14 mouse cellular contexts compared by ENCODE assay signal in genomic region chr10:21824418-21825025, GRCm38 (mm10). TPM values are rescaled to one million over a fixed set of nuclear protein-coding genes. Genes with fewer than 3 reads are reported as not detected.
A peak's percentile ranks its signal among the peaks of the same experiment; 100 is the strongest.
DNase-seq lines count a peak whose midpoint lies in the region; ATAC-seq and TF ChIP-seq lines count a peak whose summit lies in the region.
"Had no signal": no experiment of that assay in that cellular context is flagged by ENCODE, and none has a peak within 500 bp of the region (broad histone marks: within the 10 kb centered on the region; RNA-seq: fewer than 3 reads in every experiment).

No protein-coding gene starts in this region.

- H3K9ac ChIP-seq in kidney, postnatal 0 days (ENCODE audit: low read depth, low read length) = no peak overlapping the region
- H3K9ac ChIP-seq in embryonic facial prominence, embryonic 13.5 days = no peak overlapping the region; the same call in 1 of the 2 replicates
- H3K9ac ChIP-seq in neural tube, embryonic 14.5 days (replicated peaks; ENCODE audit: low read depth, low read length) = no peak overlapping the region
- H3K9ac ChIP-seq: heart, embryonic 12.5 days; liver, embryonic 14.5 days had no signal

- ATAC-seq in kidney, postnatal 0 days (replicated peaks; ENCODE audit: low FRiP score, low read depth) = no peak
- no peak for ATAC-seq in embryonic facial prominence, embryonic 13.5 days (ENCODE audit: insufficient number of reproducible peaks, insufficient read depth, low FRiP score, low TSS enrichment, low read depth)
- ATAC-seq in neural tube, embryonic 14.5 days (ENCODE audit: low read depth) = peak; percentile 44; the same call in 1 of the 2 replicates

- H3K4me3 ChIP-seq in kidney, postnatal 0 days (replicated peaks; ENCODE audit: low read depth, low read length) = no peak overlapping the region
- no peak overlapping the region for H3K4me3 ChIP-seq in embryonic facial prominence, embryonic 13.5 days
- H3K4me3 ChIP-seq in limb, embryonic 10.5 days = no peak overlapping the region
- no peak overlapping the region for H3K4me3 ChIP-seq in neural tube, embryonic 14.5 days (ENCODE audit: low read depth, low read length)
- H3K4me3 ChIP-seq: heart, embryonic 12.5 days had no signal

- intact Hi-C loops in left cerebral cortex, postnatal 36 days (cut with DNase I) = no loop called here

- H3K27ac ChIP-seq in kidney, postnatal 0 days = no peak overlapping the region
- no peak overlapping the region for H3K27ac ChIP-seq in embryonic facial prominence, embryonic 13.5 days
- H3K27ac ChIP-seq in limb, embryonic 10.5 days = peak overlapping the region; percentile 66
- no peak overlapping the region for H3K27ac ChIP-seq in neural tube, embryonic 14.5 days (ENCODE audit: low read depth, low read length)
- H3K27ac ChIP-seq: liver, embryonic 14.5 days had no signal

- no peak overlapping the region for H3K4me2 ChIP-seq in kidney, postnatal 0 days (ENCODE audit: low read length)
- peak overlapping the region; percentile 18; the same call in 1 of the 2 replicates for H3K4me2 ChIP-seq in embryonic facial prominence, embryonic 13.5 days
- H3K4me2 ChIP-seq in neural tube, embryonic 14.5 days (ENCODE audit: low read depth, low read length) = no peak overlapping the region
- H3K4me2 ChIP-seq: heart, embryonic 12.5 days had no signal

- H3K4me1 ChIP-seq in kidney, postnatal 0 days (replicated peaks; ENCODE audit: insufficient read depth, low read length) = 0 out of 2 replicates have a peak, but pooled peaks cover 2% of the 10 kb centered on the region
- peaks cover 32% of the 10 kb centered on the region for H3K4me1 ChIP-seq in embryonic facial prominence, embryonic 13.5 days
- H3K4me1 ChIP-seq in limb, embryonic 10.5 days = peaks cover 55% of the 10 kb centered on the region
- H3K4me1 ChIP-seq in neural tube, embryonic 14.5 days (ENCODE audit: control insufficient read depth, insufficient read depth, low read length) = peaks cover 6% of the 10 kb centered on the region; the same call in 1 of the 2 replicates

- DNase-seq in kidney, postnatal 0 days (ENCODE audit: low spot score) = peak; percentile 55
- no peak for DNase-seq in kidney, adult 8-10 months
- DNase-seq in limb, embryonic 10.5 days (ENCODE audit: low spot score) = peak; percentile 50
- DNase-seq in adrenal gland, postnatal 36 days = no peak
- DNase-seq in left cerebral cortex, postnatal 36 days (ENCODE audit: low spot score in 2 of 2) = no peak
- no peak for DNase-seq in urinary bladder, postnatal 25 days (ENCODE audit: low spot score)
- DNase-seq: adrenal gland, adult 8-10 months; cerebellum, adult 18-20 months; lung, postnatal 36 days; right cerebral cortex, postnatal 14 days had no signal

- H3K9me3 ChIP-seq in kidney, postnatal 0 days (replicated peaks; ENCODE audit: low read length) = no peaks in the 10 kb centered on the region
- no peaks in the 10 kb centered on the region for H3K9me3 ChIP-seq in embryonic facial prominence, embryonic 13.5 days
- no peaks in the 10 kb centered on the region for H3K9me3 ChIP-seq in limb, embryonic 10.5 days (replicated peaks)
- H3K9me3 ChIP-seq in neural tube, embryonic 14.5 days (ENCODE audit: control insufficient read depth, low read length) = no peaks in the 10 kb centered on the region
- H3K9me3 ChIP-seq: heart, embryonic 12.5 days had no signal

- no peaks in the 10 kb centered on the region for H3K36me3 ChIP-seq in kidney, postnatal 0 days (ENCODE audit: insufficient read depth, low read length)
- no peaks in the 10 kb centered on the region for H3K36me3 ChIP-seq in embryonic facial prominence, embryonic 13.5 days
- no peaks in the 10 kb centered on the region for H3K36me3 ChIP-seq in limb, embryonic 10.5 days
- no peaks in the 10 kb centered on the region for H3K36me3 ChIP-seq in neural tube, embryonic 14.5 days (ENCODE audit: control insufficient read depth, insufficient read depth, low read length)
- H3K36me3 ChIP-seq: heart, embryonic 12.5 days had no signal

- WGBS in kidney, postnatal 0 days = 39% methylated on average over 12 of the region's 12 CpGs
- WGBS in embryonic facial prominence, embryonic 13.5 days = 24% methylated on average over 12 of the region's 12 CpGs
- WGBS in limb, embryonic 10.5 days = 35% methylated on average over 12 of the region's 12 CpGs
- 28% methylated on average over 12 of the region's 12 CpGs for WGBS in neural tube, embryonic 14.5 days

- no peak for TF ChIP-seq CTCF in kidney, postnatal 0 days (IDR thresholded peaks at IDR 0.05; ENCODE audit: low read depth)

- no peaks in the 10 kb centered on the region for H3K27me3 ChIP-seq in kidney, postnatal 0 days (ENCODE audit: insufficient read depth, low read length)
- H3K27me3 ChIP-seq in embryonic facial prominence, embryonic 13.5 days = no peaks in the 10 kb centered on the region
- H3K27me3 ChIP-seq in limb, embryonic 10.5 days (ENCODE audit: low read depth, poor library complexity, severe bottlenecking) = no peaks in the 10 kb centered on the region
- H3K27me3 ChIP-seq in neural tube, embryonic 14.5 days (ENCODE audit: control insufficient read depth, insufficient read depth, low read length) = no peaks in the 10 kb centered on the region
- H3K27me3 ChIP-seq: heart, embryonic 12.5 days had no signal

RNA-seq across cellular contexts. Expression of gene Sgk1, which starts 57.5 kb away (rescaled TPM):
- polyA plus RNA-seq in kidney, postnatal 0 days (2015; fragmentation: Nextera tagmentation; extraction: Ambion mirVana) = 142 and 150 TPM in 2 replicates
- polyA plus RNA-seq in embryonic facial prominence, embryonic 13.5 days (2015; fragmentation: Nextera tagmentation; extraction: Ambion mirVana) = 48.9 and 51.9 TPM in 2 replicates
- 8.6 and 13.0 TPM in 2 replicates for polyA plus RNA-seq in limb, embryonic 10.5 days (2016; fragmentation: Nextera tagmentation; extraction: Ambion mirVana)
- polyA plus RNA-seq in neural tube, embryonic 14.5 days (2014; fragmentation: Nextera tagmentation; extraction: Ambion mirVana) = 32.6 and 37.9 TPM in 2 replicates
- 100 to 1,000 TPM; 110 to 144 TPM for total RNA-seq in adrenal gland, postnatal 36 days (2021)
- total RNA-seq in left cerebral cortex, postnatal 36 days (2021) = 100 to 1,000 TPM in 1 of 2 experiments, 10 to 100 TPM in 1; 71.3 to 111 TPM

Comparison
In these comparisons a context has a peak if more than half of its experiments do, and no peak if none do; other contexts are left out.
1. DNase-seq: peak in kidney, postnatal 0 days (single experiment) and limb, embryonic 10.5 days (single experiment); none in kidney, adult 8-10 months (0 of 2), adrenal gland, postnatal 36 days (0 of 2), left cerebral cortex, postnatal 36 days (0 of 2) and urinary bladder, postnatal 25 days (single experiment).